Mouse (Mus musculus): ENCODE data around the gene Efna1. TPM values are rescaled to one million over a fixed set of nuclear protein-coding genes. Genes with fewer than 3 reads are reported as not detected.
A peak's percentile ranks its signal among the peaks of the same experiment; 100 is the strongest.

Efna1 gene
- total and polyA plus RNA-seq, 2 experiments = 22.1 to 73.1 TPM

DNA sequence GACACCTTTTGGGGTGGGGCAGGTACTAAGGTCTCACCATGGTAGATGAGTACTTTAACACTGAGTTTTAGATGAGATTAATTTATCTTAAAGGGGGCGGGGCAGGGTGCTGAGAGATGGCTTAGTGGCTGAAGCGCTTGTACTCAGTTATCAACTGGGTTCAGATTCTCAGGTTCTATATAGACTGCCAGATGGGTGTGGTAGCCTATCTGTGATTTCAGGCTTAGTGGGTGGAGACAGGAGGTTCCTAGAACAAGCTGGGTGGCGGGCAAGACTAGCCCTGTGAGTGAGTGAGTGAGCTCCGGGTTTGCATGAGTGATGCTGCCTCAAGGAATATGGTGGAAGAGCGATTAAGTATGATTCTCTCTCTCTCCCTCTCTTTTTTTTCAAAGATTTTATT lies 25.9 kb downstream of the Efna1 start:
- H3K4me3 ChIP-seq (ENCODE audit: insufficient read depth, low read depth, low read length) = no peak overlapping the region
- no peaks in the 10 kb centered on the region for H3K27me3 ChIP-seq (ENCODE audit: control insufficient read depth, insufficient read depth, low read length)
- no peak for DNase-seq (ENCODE audit: extremely low read depth, low read depth, low spot score)
- 92% methylated on average over 5 of the region's 5 CpGs for WGBS
- no peak overlapping the region for H3K27ac ChIP-seq (replicated peaks; ENCODE audit: insufficient read depth, low read depth, low read length)
- TF ChIP-seq CTCF (IDR thresholded peaks at IDR 0.05; ENCODE audit: low read depth, low read length) = no peak
- TF ChIP-seq POLR2A (IDR thresholded peaks at IDR 0.05; ENCODE audit: extremely low read depth, insufficient read depth, low read length) = no peak
- H3K36me3 ChIP-seq (ENCODE audit: control insufficient read depth, insufficient read depth, low read length) = no peaks in the 10 kb centered on the region
- H3K79me2 ChIP-seq (ENCODE audit: control insufficient read depth, insufficient read depth, low read length) = no peaks in the 10 kb centered on the region
- peaks cover 7% of the 10 kb centered on the region; the same call in 1 of the 2 replicates for H3K4me1 ChIP-seq (ENCODE audit: control insufficient read depth, insufficient read depth, low read length)
- H3K9ac ChIP-seq (ENCODE audit: low read depth, low read length) = no peak overlapping the region

DNA sequence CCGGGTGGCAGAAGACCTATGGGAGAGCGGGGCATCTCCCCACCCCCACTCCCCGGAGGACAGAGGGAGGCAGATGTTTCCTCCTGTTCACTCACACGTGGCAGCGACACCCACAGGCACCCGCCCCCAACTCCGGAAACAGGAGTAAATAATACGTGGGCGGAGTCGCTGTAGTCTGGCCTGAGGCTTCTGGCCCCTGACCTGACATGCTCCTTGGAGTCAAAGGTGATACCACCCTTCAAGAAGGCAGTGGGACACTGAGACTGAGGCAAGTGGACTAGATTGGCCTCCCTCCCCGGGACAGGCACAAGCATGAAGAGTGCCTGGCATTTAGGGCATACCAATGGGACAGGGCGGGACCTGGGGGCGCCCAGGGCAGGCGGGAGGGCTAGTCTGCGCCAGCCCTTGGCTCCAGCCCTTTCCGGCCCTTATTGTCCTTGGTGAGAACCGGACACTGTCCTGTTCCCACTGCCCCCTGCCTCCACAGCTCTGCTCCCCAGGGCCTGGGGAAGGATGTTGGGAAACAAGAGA lies 29.5 kb downstream of the Efna1 start:
- DNase-seq (ENCODE audit: extremely low read depth, low read depth, low spot score) = no peak
- no peaks in the 10 kb centered on the region for H3K36me3 ChIP-seq (ENCODE audit: control insufficient read depth, insufficient read depth, low read length)
- H3K9ac ChIP-seq (ENCODE audit: low read depth, low read length) = no peak overlapping the region
- H3K27ac ChIP-seq (replicated peaks; ENCODE audit: insufficient read depth, low read depth, low read length) = no peak overlapping the region
- H3K4me1 ChIP-seq (ENCODE audit: control insufficient read depth, insufficient read depth, low read length) = peaks cover 13% of the 10 kb centered on the region
- H3K4me3 ChIP-seq (ENCODE audit: insufficient read depth, low read depth, low read length) = no peak overlapping the region
- no peak for TF ChIP-seq POLR2A (IDR thresholded peaks at IDR 0.05; ENCODE audit: extremely low read depth, insufficient read depth, low read length)
- no peak for TF ChIP-seq CTCF (IDR thresholded peaks at IDR 0.05; ENCODE audit: low read depth, low read length)
- no peaks in the 10 kb centered on the region for H3K27me3 ChIP-seq (ENCODE audit: control insufficient read depth, insufficient read depth, low read length)
- no peaks in the 10 kb centered on the region for H3K79me2 ChIP-seq (ENCODE audit: control insufficient read depth, insufficient read depth, low read length)
- WGBS = 16% methylated on average over 17 of the region's 17 CpGs

DNA sequence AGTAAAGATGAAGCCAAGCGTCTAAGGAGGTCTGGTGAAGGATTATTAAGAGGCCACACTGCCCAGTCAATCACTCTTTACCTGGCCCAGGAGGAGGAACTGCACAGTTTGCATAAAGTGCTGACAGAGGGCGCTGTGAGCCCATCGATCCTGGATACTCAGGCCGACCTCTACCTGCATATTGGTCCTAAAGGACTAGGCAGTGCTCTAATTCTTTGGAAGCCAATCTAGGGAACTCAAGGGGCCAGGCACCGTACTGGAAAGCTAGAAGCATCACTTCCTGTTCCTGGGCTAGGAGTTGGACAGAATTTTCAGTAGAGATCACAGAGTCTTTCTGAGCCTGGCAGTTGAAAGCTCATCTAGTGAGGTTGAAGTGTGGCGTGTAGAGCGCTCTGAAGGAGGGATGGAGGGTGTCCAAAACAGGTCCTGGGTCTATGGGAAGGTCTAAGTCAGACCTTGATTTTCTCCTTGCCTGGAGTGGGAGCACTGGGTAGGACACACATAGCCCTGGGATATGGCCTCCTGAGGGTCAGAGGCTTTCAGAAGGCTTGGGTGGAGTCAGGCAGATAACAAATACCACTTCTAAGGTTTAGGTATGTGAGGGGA lies 30.4 kb downstream of the Efna1 start:
- TF ChIP-seq POLR2A (IDR thresholded peaks at IDR 0.05; ENCODE audit: extremely low read depth, insufficient read depth, low read length) = no peak
- TF ChIP-seq CTCF (IDR thresholded peaks at IDR 0.05; ENCODE audit: low read depth, low read length) = peak; percentile 90
- Histone ChIP-seq H3K4me1 (ENCODE audit: control insufficient read depth, insufficient read depth, low read length) (peaks cover 13% of the 10 kb centered on the region), H3K4me3 (ENCODE audit: insufficient read depth, low read depth, low read length) (no peak overlapping the region), H3K36me3 (ENCODE audit: control insufficient read depth, insufficient read depth, low read length) (no peaks in the 10 kb centered on the region), H3K27ac (replicated peaks; ENCODE audit: insufficient read depth, low read depth, low read length) (no peak overlapping the region), H3K27me3 (ENCODE audit: control insufficient read depth, insufficient read depth, low read length) (no peaks in the 10 kb centered on the region), H3K9ac (ENCODE audit: low read depth, low read length) (no peak overlapping the region), H3K79me2 (ENCODE audit: control insufficient read depth, insufficient read depth, low read length) (no peaks in the 10 kb centered on the region)
- WGBS = 22% methylated on average over 7 of the region's 7 CpGs
- DNase-seq (ENCODE audit: extremely low read depth, low read depth, low spot score) = peak; percentile 64

DNA sequence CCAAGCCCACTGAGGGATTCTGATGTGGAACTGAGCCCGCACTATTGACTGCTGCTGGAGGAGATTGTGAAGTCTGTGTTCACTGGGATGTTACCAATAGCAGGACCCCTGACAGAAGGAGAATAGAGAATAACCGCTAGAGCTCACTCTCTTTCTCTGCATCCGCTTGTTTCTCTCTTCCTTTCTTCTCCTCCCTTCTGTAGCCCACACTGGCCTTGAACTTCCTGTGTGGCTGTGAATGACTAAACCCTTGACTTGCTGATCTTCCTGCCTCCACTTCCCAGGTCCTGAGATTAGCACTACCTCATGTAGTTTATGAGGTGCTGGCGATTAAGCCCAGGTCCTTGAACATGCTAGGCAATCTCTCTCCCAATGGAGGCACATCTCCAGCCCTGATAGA lies 33.5 kb downstream of the Efna1 start:
- H3K4me3 ChIP-seq (ENCODE audit: insufficient read depth, low read depth, low read length) = no peak overlapping the region
- no peaks in the 10 kb centered on the region for H3K27me3 ChIP-seq (ENCODE audit: control insufficient read depth, insufficient read depth, low read length)
- H3K36me3 ChIP-seq (ENCODE audit: control insufficient read depth, insufficient read depth, low read length) = no peaks in the 10 kb centered on the region
- TF ChIP-seq CTCF (IDR thresholded peaks at IDR 0.05; ENCODE audit: low read depth, low read length) = no peak
- no peak for TF ChIP-seq POLR2A (IDR thresholded peaks at IDR 0.05; ENCODE audit: extremely low read depth, insufficient read depth, low read length)
- DNase-seq (ENCODE audit: extremely low read depth, low read depth, low spot score) = no peak
- 80% methylated on average over 4 of the region's 4 CpGs for WGBS
- H3K27ac ChIP-seq (replicated peaks; ENCODE audit: insufficient read depth, low read depth, low read length) = no peak overlapping the region
- H3K9ac ChIP-seq (ENCODE audit: low read depth, low read length) = no peak overlapping the region
- peaks cover 15% of the 10 kb centered on the region for H3K4me1 ChIP-seq (ENCODE audit: control insufficient read depth, insufficient read depth, low read length)
- H3K79me2 ChIP-seq (ENCODE audit: control insufficient read depth, insufficient read depth, low read length) = no peaks in the 10 kb centered on the region

DNA sequence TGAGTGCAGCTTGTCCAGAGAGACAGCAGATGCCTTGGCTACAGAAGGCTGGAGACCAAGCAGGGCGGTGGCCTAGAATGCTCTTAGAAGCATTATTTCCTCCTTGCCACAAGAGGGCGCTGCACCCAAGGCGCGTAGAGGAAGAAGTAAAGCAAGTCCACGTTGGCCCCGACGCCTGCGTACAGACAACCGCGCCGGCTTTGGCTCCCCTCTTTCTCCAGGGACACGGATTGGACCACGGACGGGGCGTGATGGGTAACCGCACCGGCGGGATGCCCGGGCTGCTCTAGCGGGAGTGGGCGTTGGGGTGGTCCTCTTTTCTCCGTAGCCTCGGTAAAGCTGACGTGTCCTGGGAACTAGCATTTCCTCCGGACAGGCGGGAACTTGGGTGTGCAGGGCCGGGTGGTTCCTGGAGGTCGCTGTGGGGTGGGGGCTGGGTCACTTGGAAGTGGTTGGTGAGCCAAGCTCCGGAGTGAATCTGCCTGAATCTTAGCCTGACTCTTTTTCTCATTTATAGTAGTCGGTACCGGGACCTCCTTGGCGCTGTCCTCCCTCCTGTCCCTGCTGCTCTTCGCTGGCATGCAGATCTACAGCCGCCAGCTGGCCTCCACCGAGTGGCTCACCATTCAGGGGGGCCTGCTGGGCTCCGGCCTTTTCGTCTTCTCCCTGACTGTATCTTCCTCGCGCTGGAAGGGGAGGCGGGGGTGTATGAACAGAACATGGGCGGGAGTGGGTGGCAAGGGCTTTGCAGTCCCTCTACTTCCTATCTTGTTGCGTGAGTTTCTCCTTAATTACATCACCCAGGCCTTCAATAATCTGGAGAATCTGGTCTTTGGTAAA lies 34.5 kb downstream of the Efna1 start, which contains the start of gene Trim46:
TSS of gene Trim46 (minus strand) at position 49 of the 840 bp plus-strand sequence.
- Histone ChIP-seq H3K79me2 (ENCODE audit: control insufficient read depth, insufficient read depth, low read length) (no peaks in the 10 kb centered on the region), H3K9ac (ENCODE audit: low read depth, low read length) (peak within 1 kb of the TSS; percentile 82), H3K4me3 (ENCODE audit: insufficient read depth, low read depth, low read length) (peak within 1 kb of the TSS; percentile 74), H3K36me3 (ENCODE audit: control insufficient read depth, insufficient read depth, low read length) (no peaks in the 10 kb centered on the region), H3K27me3 (ENCODE audit: control insufficient read depth, insufficient read depth, low read length) (no peaks in the 10 kb centered on the region), H3K27ac (replicated peaks; ENCODE audit: insufficient read depth, low read depth, low read length) (peak within 1 kb of the TSS; percentile 75), H3K4me1 (ENCODE audit: control insufficient read depth, insufficient read depth, low read length) (peaks cover 19% of the 10 kb centered on the region)
- peak; percentile 73 for DNase-seq (ENCODE audit: extremely low read depth, low read depth, low spot score)
- under 1% methylated on average over 42 of the region's 42 CpGs for WGBS
- peak; percentile 95 for TF ChIP-seq CTCF (IDR thresholded peaks at IDR 0.05; ENCODE audit: low read depth, low read length)
- 0 out of 2 replicates have a peak, but pooled peaks have one; percentile 25 for TF ChIP-seq POLR2A (IDR thresholded peaks at IDR 0.05; ENCODE audit: extremely low read depth, insufficient read depth, low read length)
